Mouse (Mus musculus) gastrocnemius, postnatal 10 days (tissue): ENCODE data around the gene Stk32c. TPM values are rescaled to one million over a fixed set of nuclear protein-coding genes. Genes with fewer than 3 reads are reported as not detected.
A peak's percentile ranks its signal among the peaks of the same experiment; 100 is the strongest.

Source experiments
- DNase-seq: peaks from one replicate; pipeline ENCODE4 v3.0.0; 2021; ENCODE audit warnings: mixed read lengths
- total RNA-seq, 2 experiments: library from RNA; stranded (reverse); gene quantifications; 2 replicates each; pipeline ENCODE4 v1.2.3; 2021

Gene Stk32c
- total RNA-seq, 2 experiments from 2014 or later: 1.6 TPM

GRCm38 (mm10) chr7:139228447-139229171 lies 15.5 kb upstream of the Stk32c start:
- DNase-seq: no peak

GRCm38 (mm10) chr7:139226416-139226815 lies 13.3 kb upstream of the Stk32c start:
- no peak for DNase-seq

GRCm38 (mm10) chr7:139224725-139225124 lies 11.6 kb upstream of the Stk32c start:
- no peak for DNase-seq

- DNase-seq: no peak
Measured at GRCm38 (mm10) chr7:139224070-139224469, 11.0 kb upstream of the Stk32c start.

GRCm38 (mm10) chr7:139222341-139222740 lies 9.2 kb upstream of the Stk32c start:
- DNase-seq: no peak

- DNase-seq: no peak
Measured at GRCm38 (mm10) chr7:139221856-139222255, 8.7 kb upstream of the Stk32c start.

- DNase-seq: no peak
Measured at GRCm38 (mm10) chr7:139221072-139221471, 8.0 kb upstream of the Stk32c start.

GRCm38 (mm10) chr7:139220303-139220702 lies 7.2 kb upstream of the Stk32c start:
- no peak for DNase-seq

- no peak for DNase-seq
Measured at GRCm38 (mm10) chr7:139219486-139219885, 6.4 kb upstream of the Stk32c start.

- peak; percentile 41 for DNase-seq
Measured at GRCm38 (mm10) chr7:139218641-139219415, 5.7 kb upstream of the Stk32c start.

- DNase-seq: no peak
Measured at GRCm38 (mm10) chr7:139217046-139217445, 3.9 kb upstream of the Stk32c start.

- no peak for DNase-seq
Measured at GRCm38 (mm10) chr7:139216464-139216863, 3.4 kb upstream of the Stk32c start.

GRCm38 (mm10) chr7:139215946-139216345 lies 2.8 kb upstream of the Stk32c start:
- no peak for DNase-seq

GRCm38 (mm10) chr7:139215516-139215915 lies 2.4 kb upstream of the Stk32c start:
- DNase-seq: no peak

GRCm38 (mm10) chr7:139214596-139215340 lies 1.7 kb upstream of the Stk32c start:
- no peak for DNase-seq

GRCm38 (mm10) chr7:139214160-139214559 lies 1.1 kb upstream of the Stk32c start:
- no peak for DNase-seq

- DNase-seq: no peak
Measured at GRCm38 (mm10) chr7:139213751-139214150, 644 bp upstream of the Stk32c start.

GRCm38 (mm10) chr7:139211761-139212160 lies 1.3 kb downstream of the Stk32c start:
- no peak for DNase-seq

- DNase-seq: no peak
Measured at GRCm38 (mm10) chr7:139208773-139209095, 4.4 kb downstream of the Stk32c start.

- DNase-seq: peak; percentile 38
Measured at GRCm38 (mm10) chr7:139208023-139208772, 4.9 kb downstream of the Stk32c start.

- DNase-seq: no peak
Measured at GRCm38 (mm10) chr7:139201209-139201608, 11.9 kb downstream of the Stk32c start.

GRCm38 (mm10) chr7:139200108-139200507 lies 13.0 kb downstream of the Stk32c start:
- DNase-seq: peak; percentile 59
